Mouse (Mus musculus) stomach, postnatal 0 days (tissue): ENCODE data around the gene Nos2.

ENCODE experiments used
- CTCF ChIP-seq: IDR thresholded peaks from 2 replicates; pipeline ENCODE4 v1.5.1; 2016; ENCODE audit warnings: antibody characterized with exemption, low read depth, mild to moderate bottlenecking, moderate library complexity
- EP300 ChIP-seq: optimal IDR thresholded peaks from 2 replicates; pipeline ENCODE3; 2016; ENCODE audit warnings: antibody characterized with exemption

DNA sequence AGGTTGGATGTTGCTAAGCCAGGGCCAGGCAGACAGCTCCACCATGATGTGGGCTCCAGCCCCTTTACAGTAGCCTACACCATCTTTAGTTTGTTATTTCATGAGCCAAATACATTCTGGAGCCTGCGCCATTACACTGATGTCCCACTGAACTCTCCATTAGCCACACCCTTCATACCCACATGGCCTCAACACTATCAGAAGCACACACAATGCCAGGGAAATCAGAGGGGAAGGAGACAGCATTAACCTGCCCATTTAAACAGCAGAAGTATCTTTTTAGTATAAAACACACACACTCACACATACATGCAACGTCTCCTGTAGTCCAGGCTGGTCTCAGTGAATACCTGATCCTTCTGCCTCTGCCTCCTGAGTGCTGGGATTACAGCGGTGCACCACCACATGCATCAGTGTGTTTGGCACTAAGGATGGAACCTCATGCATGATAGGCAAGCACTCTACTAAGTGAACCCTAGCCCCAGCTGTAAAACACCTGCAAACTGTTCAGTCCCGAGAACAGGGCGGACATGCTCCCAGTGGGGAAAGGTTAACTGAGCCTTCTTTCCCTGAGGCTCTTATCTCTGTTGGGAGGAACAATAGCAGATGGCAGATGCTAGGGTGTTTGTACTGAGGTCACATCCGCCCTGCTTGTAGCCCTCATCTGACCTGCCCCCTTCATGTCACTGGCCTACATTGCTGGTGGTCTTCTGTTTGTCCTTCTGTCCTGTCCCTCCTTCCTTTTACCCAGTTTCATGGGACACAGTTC, 87.6 kb downstream of the Nos2 start:
- TF ChIP-seq CTCF = no peak
- TF ChIP-seq EP300 = no peak
